Mouse (Mus musculus) lung, embryonic 16.5 days (tissue): Measurements from ENCODE around the gene Slc5a11. TPM values are rescaled to one million over a fixed set of nuclear protein-coding genes. Genes with fewer than 3 reads are reported as not detected.

Source experiments
- ATAC-seq: fragments of 200-750 bp; cut with Nextera tagmentation; 2 replicates; pipeline ENCODE4 v1.8.0; 2017; ENCODE audit warnings: low read depth, mild to moderate bottlenecking, moderate library complexity
- H3K27ac ChIP-seq: fragments of 300-500 bp; sonication (generic); 2 replicates; pipeline ENCODE4 v1.5.1; 2014; ENCODE audit warnings: mild to moderate bottlenecking, control low read depth, low read length
- H3K27me3 ChIP-seq: fragments of 300-500 bp; sonication (generic); 2 replicates; pipeline ENCODE4 v1.6.1; 2014; ENCODE audit warnings: low read depth, low read length, mixed read lengths; ENCODE audit not compliant: control insufficient read depth, insufficient read depth
- H3K36me3 ChIP-seq: fragments of 300-500 bp; sonication (generic); 2 replicates; pipeline ENCODE4 v1.6.1; 2014; ENCODE audit warnings: low read length; ENCODE audit not compliant: control insufficient read depth, insufficient read depth
- H3K4me1 ChIP-seq: fragments of 300-500 bp; sonication (generic); replicated peaks from 2 replicates; pipeline ENCODE4 v1.6.1; 2014; ENCODE audit warnings: low read length, mixed read lengths; ENCODE audit not compliant: control insufficient read depth, insufficient read depth
- H3K4me2 ChIP-seq: fragments of 300-500 bp; sonication (generic); 2 replicates; pipeline ENCODE4 v1.6.1; 2014; ENCODE audit warnings: low read depth, low read length, control low read depth
- H3K4me3 ChIP-seq: fragments of 300-500 bp; sonication (generic); 2 replicates; pipeline ENCODE4 v1.5.1; 2014; ENCODE audit warnings: mild to moderate bottlenecking, low read length, control low read depth
- H3K9ac ChIP-seq: fragments of 300-500 bp; sonication (generic); 2 replicates; pipeline ENCODE4 v1.6.1; 2014; ENCODE audit warnings: low read length, control low read depth
- H3K9me3 ChIP-seq: fragments of 300-500 bp; sonication (generic); 2 replicates; pipeline ENCODE4 v1.6.1; 2016; ENCODE audit warnings: low read length; ENCODE audit not compliant: control insufficient read depth
- WGBS: fragments of 180-500 bp; shearing (Covaris S2); extraction: QIAGEN DNeasy Blood & Tissue Kit; methylation state at CpG from one replicate; pipeline ENCODE4 v1.1.7; 2014; 5-methylcytosine and 5-hydroxymethylcytosine counted together
- polyA plus RNA-seq: library from polyadenylated mRNA; unstranded; fragments of >200 nt; fragmentation: Nextera tagmentation; extraction: Ambion mirVana; gene quantifications from 2 replicates; pipeline ENCODE4 v1.2.1, GENCODE M21; 2015

Slc5a11 gene
- polyA plus RNA-seq, 1 experiment from 2014 or later = 0.28 TPM

GRCm38 (mm10) chr7:123188462-123188861 is 26.1 kb upstream of the Slc5a11 start:
- Histone ChIP-seq H3K4me2 (no peak overlapping the region), H3K36me3 (peaks cover 71% of the 10 kb centered on the region), H3K9ac (no peak overlapping the region), H3K27me3 (no peaks in the 10 kb centered on the region), H3K9me3 (no peaks in the 10 kb centered on the region), H3K27ac (no peak overlapping the region), H3K4me1 (no peaks in the 10 kb centered on the region), H3K4me3 (no peak overlapping the region)
- 84% methylated on average over 3 of the region's 3 CpGs for WGBS
- ATAC-seq = no peak

GRCm38 (mm10) chr7:123189762-123190161 is 24.8 kb upstream of the Slc5a11 start:
- ATAC-seq = no peak
- peaks cover 61% of the 10 kb centered on the region for H3K36me3 ChIP-seq
- 94% methylated on average over 8 of the region's 8 CpGs for WGBS

GRCm38 (mm10) chr7:123191731-123192130 is 22.8 kb upstream of the Slc5a11 start:
- Histone ChIP-seq H3K9me3 (no peaks in the 10 kb centered on the region), H3K36me3 (peaks cover 50% of the 10 kb centered on the region), H3K9ac (no peak overlapping the region), H3K27me3 (no peaks in the 10 kb centered on the region), H3K4me1 (no peaks in the 10 kb centered on the region), H3K4me3 (no peak overlapping the region), H3K27ac (no peak overlapping the region), H3K4me2 (no peak overlapping the region)
- no peak for ATAC-seq
- WGBS = 84% methylated on average over 5 of the region's 5 CpGs

More at GRCm38 (mm10) chr7:123189762-123190161, 24.8 kb upstream of the Slc5a11 start:
- Histone ChIP-seq H3K9me3 (no peaks in the 10 kb centered on the region), H3K9ac (no peak overlapping the region), H3K4me3 (no peak overlapping the region), H3K4me2 (no peak overlapping the region), H3K27me3 (no peaks in the 10 kb centered on the region), H3K27ac (no peak overlapping the region), H3K4me1 (no peaks in the 10 kb centered on the region)

- WGBS = 87% methylated on average over 12 of the region's 12 CpGs
Observed at GRCm38 (mm10) chr7:123193201-123193600, 21.4 kb upstream of the Slc5a11 start.

GRCm38 (mm10) chr7:123194696-123195095 is 19.9 kb upstream of the Slc5a11 start:
- no peak for ATAC-seq
- Histone ChIP-seq H3K9me3 (no peaks in the 10 kb centered on the region), H3K4me2 (no peak overlapping the region), H3K27me3 (no peaks in the 10 kb centered on the region), H3K27ac (no peak overlapping the region), H3K4me1 (no peaks in the 10 kb centered on the region), H3K36me3 (peaks cover 31% of the 10 kb centered on the region), H3K4me3 (no peak overlapping the region), H3K9ac (no peak overlapping the region)
- WGBS = 90% methylated on average over 8 of the region's 8 CpGs

More at GRCm38 (mm10) chr7:123193201-123193600, 21.4 kb upstream of the Slc5a11 start:
- H3K27ac ChIP-seq = no peak overlapping the region
- H3K9me3 ChIP-seq = no peaks in the 10 kb centered on the region
- H3K4me3 ChIP-seq = no peak overlapping the region
- H3K4me2 ChIP-seq = no peak overlapping the region
- no peaks in the 10 kb centered on the region for H3K4me1 ChIP-seq
- peaks cover 44% of the 10 kb centered on the region for H3K36me3 ChIP-seq
- no peak for ATAC-seq
- no peaks in the 10 kb centered on the region for H3K27me3 ChIP-seq
- no peak overlapping the region for H3K9ac ChIP-seq

- Histone ChIP-seq H3K4me2 (no peak overlapping the region), H3K4me1 (no peaks in the 10 kb centered on the region), H3K9ac (no peak overlapping the region), H3K9me3 (no peaks in the 10 kb centered on the region), H3K36me3 (peaks cover 17% of the 10 kb centered on the region), H3K27me3 (no peaks in the 10 kb centered on the region), H3K4me3 (no peak overlapping the region), H3K27ac (no peak overlapping the region)
- 75% methylated on average over 5 of the region's 5 CpGs for WGBS
- no peak for ATAC-seq
Observed at GRCm38 (mm10) chr7:123196432-123196831, 18.1 kb upstream of the Slc5a11 start.

GRCm38 (mm10) chr7:123198695-123199094 is 15.9 kb upstream of the Slc5a11 start:
- H3K27me3 ChIP-seq = no peaks in the 10 kb centered on the region
- peaks cover 7% of the 10 kb centered on the region; the same call in 1 of the 2 replicates for H3K36me3 ChIP-seq
- H3K4me1 ChIP-seq = no peaks in the 10 kb centered on the region
- H3K4me2 ChIP-seq = no peak overlapping the region
- H3K27ac ChIP-seq = no peak overlapping the region
- WGBS = 45% methylated on average over 10 of the region's 10 CpGs
- no peaks in the 10 kb centered on the region for H3K9me3 ChIP-seq
- ATAC-seq = no peak
- no peak overlapping the region for H3K4me3 ChIP-seq
- no peak overlapping the region for H3K9ac ChIP-seq

GRCm38 (mm10) chr7:123199151-123199550 is 15.4 kb upstream of the Slc5a11 start:
- no peak overlapping the region for H3K4me3 ChIP-seq
- H3K9me3 ChIP-seq = no peaks in the 10 kb centered on the region
- H3K27me3 ChIP-seq = no peaks in the 10 kb centered on the region
- H3K4me1 ChIP-seq = no peaks in the 10 kb centered on the region
- no peak for ATAC-seq
- H3K4me2 ChIP-seq = no peak overlapping the region
- H3K36me3 ChIP-seq = peaks cover 7% of the 10 kb centered on the region; the same call in 1 of the 2 replicates
- no peak overlapping the region for H3K9ac ChIP-seq
- H3K27ac ChIP-seq = no peak overlapping the region
- WGBS = 52% methylated on average over 3 of the region's 3 CpGs

- H3K4me3 ChIP-seq = no peak overlapping the region
- peaks cover 5% of the 10 kb centered on the region; the same call in 1 of the 2 replicates for H3K36me3 ChIP-seq
- H3K27me3 ChIP-seq = no peaks in the 10 kb centered on the region
- H3K9ac ChIP-seq = no peak overlapping the region
- no peaks in the 10 kb centered on the region for H3K9me3 ChIP-seq
- WGBS = 83% methylated on average over 15 of the region's 15 CpGs
- peak; percentile 69 for ATAC-seq
- no peak overlapping the region for H3K27ac ChIP-seq
- no peaks in the 10 kb centered on the region for H3K4me1 ChIP-seq
- no peak overlapping the region for H3K4me2 ChIP-seq
Observed at GRCm38 (mm10) chr7:123199656-123200206, 14.8 kb upstream of the Slc5a11 start.
